Mouse (Mus musculus): ENCODE measurements at regions not wholly inside any gene's neighbourhood (a gene's known extent, or its start where the extent isn't known, plus 50 kb on each side); places are given as distances from the start of the nearest gene placed in this dataset.

- Histone ChIP-seq H3K36me3 (ENCODE audit: control insufficient read depth, insufficient read depth, low read length) (no peaks in the 10 kb centered on the region), H3K9me3 (replicated peaks; ENCODE audit: control insufficient read depth, low read length, poor library complexity, severe bottlenecking) (no peaks in the 10 kb centered on the region), H3K4me2 (ENCODE audit: low read length) (no peak overlapping the region), H3K4me3 (ENCODE audit: low read depth, low read length) (no peak overlapping the region), H3K27ac (ENCODE audit: low read length) (no peak overlapping the region), H3K4me1 (ENCODE audit: control insufficient read depth, insufficient read depth, low read length) (no peaks in the 10 kb centered on the region), H3K27me3 (ENCODE audit: control insufficient read depth, insufficient read depth, low read depth, low read length) (no peaks in the 10 kb centered on the region), H3K9ac (ENCODE audit: low read depth, low read length) (no peak overlapping the region)
- ATAC-seq, result no peak
- WGBS, result 69% methylated on average over 1 of the region's 1 CpGs
These were observed 681.3 kb upstream of the Pot1a start for GRCm38 (mm10) chr6:26490321-26490720.

DNA sequence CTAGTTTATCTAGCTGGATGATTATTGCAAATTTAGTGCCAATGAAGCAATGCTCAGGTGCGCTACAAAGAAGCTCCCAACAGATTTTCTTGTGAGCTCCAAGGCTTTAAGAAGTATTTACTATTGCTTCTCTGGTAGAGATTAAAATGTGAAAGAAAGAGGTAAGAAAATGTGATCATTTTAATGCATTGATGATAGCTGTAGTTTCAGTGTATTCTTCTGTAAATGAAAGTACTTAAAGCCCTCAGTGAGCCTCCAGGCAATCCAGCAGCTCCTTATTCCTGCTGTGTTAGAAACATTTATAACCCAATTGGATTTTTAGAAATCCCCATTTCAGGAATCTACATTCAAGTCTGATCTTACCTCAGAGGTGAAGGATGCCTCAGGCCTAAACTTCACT, 675.4 kb upstream of the Pot1a start:
- WGBS, result 68% methylated on average over 1 of the region's 1 CpGs
- H3K4me2 ChIP-seq (ENCODE audit: low read length), result no peak overlapping the region
- H3K4me3 ChIP-seq (ENCODE audit: low read depth, low read length), result no peak overlapping the region
- H3K4me1 ChIP-seq (ENCODE audit: control insufficient read depth, insufficient read depth, low read length), result no peaks in the 10 kb centered on the region
- no peaks in the 10 kb centered on the region for H3K27me3 ChIP-seq (ENCODE audit: control insufficient read depth, insufficient read depth, low read depth, low read length)
- H3K9me3 ChIP-seq (replicated peaks; ENCODE audit: control insufficient read depth, low read length, poor library complexity, severe bottlenecking), result no peaks in the 10 kb centered on the region
- no peak overlapping the region for H3K9ac ChIP-seq (ENCODE audit: low read depth, low read length)
- H3K27ac ChIP-seq (ENCODE audit: low read length), result no peak overlapping the region
- no peak for ATAC-seq
- no peaks in the 10 kb centered on the region for H3K36me3 ChIP-seq (ENCODE audit: control insufficient read depth, insufficient read depth, low read length)

DNA sequence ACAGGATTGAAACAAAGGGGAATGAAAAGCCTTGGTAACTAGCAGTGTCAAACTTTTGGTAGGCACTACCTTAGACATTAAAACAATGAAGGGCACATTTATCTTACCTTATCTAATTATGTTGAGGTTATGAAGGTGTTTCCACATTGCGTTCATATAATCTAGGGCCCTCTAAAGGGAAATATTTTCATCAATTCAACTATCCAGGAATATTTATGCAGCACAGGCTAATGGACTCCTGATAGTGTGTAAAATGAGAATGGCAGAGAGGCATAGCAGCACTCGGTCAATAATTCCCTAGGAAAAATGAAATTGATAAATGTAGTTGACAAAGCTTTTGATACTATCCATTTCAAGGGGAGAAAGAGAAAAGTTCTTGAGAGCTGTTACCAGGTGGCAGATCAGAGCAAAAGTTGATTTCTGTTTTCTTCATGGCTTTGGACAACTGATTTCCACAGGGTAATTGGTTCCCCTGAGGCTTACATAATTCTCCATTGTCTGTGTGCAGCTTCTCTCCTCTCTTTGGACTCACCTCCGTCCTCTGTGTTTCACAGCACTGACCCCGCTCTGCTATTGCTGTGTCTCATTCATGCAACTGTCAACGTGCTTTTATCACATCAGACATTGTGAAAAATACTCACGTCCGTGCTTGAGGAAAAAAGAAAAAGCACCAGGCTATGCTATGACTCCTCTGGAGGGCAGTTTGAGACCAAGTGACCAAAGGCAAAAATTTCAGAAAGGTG, 632.3 kb upstream of the Pot1a start:
- no peaks in the 10 kb centered on the region for H3K9me3 ChIP-seq (replicated peaks; ENCODE audit: control insufficient read depth, low read length, poor library complexity, severe bottlenecking)
- no peak overlapping the region for H3K9ac ChIP-seq (ENCODE audit: low read depth, low read length)
- H3K4me3 ChIP-seq (ENCODE audit: low read depth, low read length), result no peak overlapping the region
- ATAC-seq, result peak; percentile 42; the same call in 1 of the 2 replicates
- no peaks in the 10 kb centered on the region for H3K27me3 ChIP-seq (ENCODE audit: control insufficient read depth, insufficient read depth, low read depth, low read length)
- peaks cover 9% of the 10 kb centered on the region; the same call in 1 of the 2 replicates for H3K4me1 ChIP-seq (ENCODE audit: control insufficient read depth, insufficient read depth, low read length)
- WGBS, result 28% methylated on average over 7 of the region's 7 CpGs
- no peaks in the 10 kb centered on the region for H3K36me3 ChIP-seq (ENCODE audit: control insufficient read depth, insufficient read depth, low read length)
- no peak overlapping the region for H3K27ac ChIP-seq (ENCODE audit: low read length)
- H3K4me2 ChIP-seq (ENCODE audit: low read length), result no peak overlapping the region

DNA sequence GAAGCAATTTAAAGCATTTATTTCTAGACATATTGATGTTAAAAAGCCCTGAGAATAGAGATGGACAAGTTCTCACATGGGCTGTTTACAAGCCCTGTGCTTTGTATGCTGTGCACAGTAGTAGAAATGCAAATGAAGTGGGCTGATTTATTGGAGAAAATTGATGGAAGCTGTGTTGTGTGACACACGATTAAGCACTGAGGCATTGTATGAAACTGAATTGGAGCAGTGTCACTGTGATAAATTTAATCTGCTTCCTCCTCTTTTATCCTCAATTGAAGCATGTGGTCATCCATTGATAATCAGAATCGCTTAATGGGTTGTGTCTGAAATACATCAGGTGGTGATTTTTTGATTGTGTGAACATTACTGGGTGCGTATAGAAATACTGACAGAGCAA, 631.4 kb upstream of the Pot1a start:
- no peaks in the 10 kb centered on the region for H3K9me3 ChIP-seq (replicated peaks; ENCODE audit: control insufficient read depth, low read length, poor library complexity, severe bottlenecking)
- no peak overlapping the region for H3K4me3 ChIP-seq (ENCODE audit: low read depth, low read length)
- WGBS, result 24% methylated on average over 3 of the region's 3 CpGs
- no peaks in the 10 kb centered on the region for H3K27me3 ChIP-seq (ENCODE audit: control insufficient read depth, insufficient read depth, low read depth, low read length)
- H3K27ac ChIP-seq (ENCODE audit: low read length), result no peak overlapping the region
- no peak overlapping the region for H3K4me2 ChIP-seq (ENCODE audit: low read length)
- H3K4me1 ChIP-seq (ENCODE audit: control insufficient read depth, insufficient read depth, low read length), result peaks cover 9% of the 10 kb centered on the region; the same call in 1 of the 2 replicates
- peak; percentile 82 for ATAC-seq
- H3K36me3 ChIP-seq (ENCODE audit: control insufficient read depth, insufficient read depth, low read length), result no peaks in the 10 kb centered on the region
- no peak overlapping the region for H3K9ac ChIP-seq (ENCODE audit: low read depth, low read length)

All from midbrain, embryonic 16.5 days (tissue).